Mouse (Mus musculus) fibroblast of lung, adult 2 months (primary cell): ENCODE results near the gene Nt5dc1.
"Not testable (repeated sequence)": the region's sequence is repeated elsewhere in the genome, so short reads cannot be mapped to it uniquely, and the experiment has no call there.

ENCODE experiments used
- DNase-seq: peaks from one replicate; pipeline ENCODE4 v3.0.0-alpha.2; 2011; ENCODE audit warnings: low read depth

The Nt5dc1 gene

DNA sequence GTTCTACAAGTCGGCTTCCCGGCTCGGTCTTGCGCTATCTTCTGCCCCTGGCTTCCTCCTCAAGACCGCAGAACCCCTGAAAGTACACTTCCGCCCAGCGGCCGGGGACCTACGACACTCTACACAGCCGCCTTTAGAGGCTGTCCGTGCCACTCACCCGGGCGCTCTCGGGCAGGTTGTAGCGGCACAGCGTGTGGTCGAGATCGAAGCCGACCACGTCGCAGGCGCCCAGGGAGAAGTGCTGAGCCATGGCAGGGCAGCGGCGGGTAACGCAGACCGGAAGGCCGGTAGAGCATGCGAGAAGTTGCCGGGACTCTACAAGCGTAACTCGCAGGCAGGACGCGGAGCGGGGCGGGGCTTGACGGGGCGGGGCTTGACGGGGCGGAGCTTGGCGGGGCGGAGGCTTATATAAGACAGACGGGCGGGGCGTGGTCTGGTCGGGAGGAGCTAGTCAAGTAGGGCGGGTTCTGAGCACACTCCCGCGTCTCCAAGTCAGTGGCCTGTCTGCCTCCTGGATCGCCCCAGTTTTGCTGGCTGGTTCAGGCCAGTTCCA is at the start of gene Nt5dc1:
Nt5dc1 (minus strand) TSS at position 349 of the 553 bp plus-strand sequence.
- DNase-seq: peak; percentile 64

DNA sequence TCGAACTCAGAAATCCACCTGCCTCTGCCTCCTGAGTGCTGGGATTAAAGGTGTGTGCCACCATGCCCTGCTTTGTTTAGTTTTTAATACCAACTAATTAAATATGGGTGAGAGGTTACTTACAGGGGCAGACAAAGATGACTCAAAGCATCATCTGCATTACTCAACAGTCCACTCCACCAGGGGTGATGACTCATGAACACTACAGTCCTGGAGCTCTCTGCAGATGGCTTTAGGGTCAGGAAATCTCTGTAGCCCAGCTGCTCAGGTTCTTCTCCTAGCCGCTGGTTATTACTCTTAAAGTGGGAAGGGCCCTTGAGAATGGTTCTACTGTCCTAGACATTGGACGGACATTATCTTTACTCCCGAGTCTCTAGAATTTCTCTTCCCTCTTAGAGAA is 46.0 kb upstream of the Nt5dc1 start:
- DNase-seq: no peak

DNA sequence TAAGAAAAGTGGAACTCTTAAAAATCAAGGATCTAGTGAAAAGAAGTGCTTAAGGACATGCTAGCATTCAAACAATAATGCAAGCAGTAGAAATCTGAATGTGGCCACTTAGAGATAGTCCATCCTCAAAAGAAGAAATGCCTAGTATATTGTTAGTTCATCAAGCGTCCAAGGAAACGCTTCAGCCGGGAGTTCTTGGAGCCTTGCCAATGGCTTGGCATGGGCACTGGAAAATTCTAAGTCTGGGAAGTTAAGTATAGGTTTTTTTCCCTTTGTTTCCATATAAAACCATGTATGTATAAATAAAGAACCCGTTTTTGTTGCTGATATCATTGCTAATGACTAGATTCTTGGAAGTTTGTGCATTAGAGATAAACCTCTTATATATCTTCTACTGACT is 43.1 kb upstream of the Nt5dc1 start:
- no peak for DNase-seq

DNA sequence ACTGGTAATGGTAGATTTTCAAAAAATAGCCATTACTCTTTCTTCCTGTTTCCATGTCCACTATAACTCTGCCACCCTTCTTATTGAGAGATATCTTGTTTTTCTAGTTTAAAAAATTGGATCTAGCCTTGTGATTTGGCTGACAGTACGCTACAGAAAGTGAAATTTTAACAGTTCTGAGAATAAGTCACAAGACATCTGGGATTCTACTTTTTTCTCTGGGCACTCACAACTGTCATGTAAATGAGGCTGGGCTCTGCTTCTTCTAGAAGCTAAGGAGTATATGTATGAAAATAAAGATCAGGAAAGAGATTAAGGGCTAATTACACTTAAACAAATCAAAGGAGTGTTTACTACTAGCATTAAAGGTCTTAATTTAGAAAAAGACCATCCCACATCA is 31.1 kb upstream of the Nt5dc1 start:
- no peak for DNase-seq

DNA sequence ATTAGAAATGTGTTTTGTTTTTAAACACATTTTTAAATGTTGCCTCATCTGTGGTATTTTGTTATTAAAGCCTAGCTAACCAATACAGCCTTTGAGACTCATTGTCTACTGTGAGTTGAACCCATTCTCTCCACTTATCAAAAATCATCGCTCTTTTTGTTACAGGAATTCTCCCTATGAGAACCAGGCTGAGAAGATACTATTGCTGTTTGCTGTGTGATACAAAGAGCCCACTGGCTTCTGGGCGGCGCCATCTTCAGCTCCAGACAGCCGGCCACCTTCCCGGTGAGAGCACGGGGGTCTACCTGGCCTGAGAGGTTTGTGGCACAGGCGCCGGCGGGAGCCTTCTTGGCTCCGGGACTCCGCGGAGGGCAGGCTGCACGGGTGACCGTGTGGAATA is 15.8 kb upstream of the Nt5dc1 start:
- DNase-seq: not testable (repeated sequence)

DNA sequence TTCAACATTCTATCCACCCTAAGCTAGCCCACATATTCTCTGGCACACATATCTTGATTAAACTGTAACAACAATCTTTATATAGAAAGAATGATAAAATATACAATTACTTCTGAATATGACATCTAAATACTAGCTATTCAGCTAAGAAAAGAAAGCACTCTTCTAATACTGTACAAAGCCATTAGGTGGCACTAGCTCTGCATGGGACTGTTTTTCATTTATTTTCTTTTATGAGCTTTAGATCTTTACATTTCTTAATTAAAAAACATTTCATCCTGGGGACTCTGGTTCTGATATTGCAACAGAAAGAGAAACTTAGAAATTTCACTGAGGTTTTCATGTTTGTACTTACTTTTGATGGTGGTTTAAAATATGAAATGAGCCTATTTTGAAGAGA is 13.4 kb upstream of the Nt5dc1 start:
- DNase-seq: no peak

DNA sequence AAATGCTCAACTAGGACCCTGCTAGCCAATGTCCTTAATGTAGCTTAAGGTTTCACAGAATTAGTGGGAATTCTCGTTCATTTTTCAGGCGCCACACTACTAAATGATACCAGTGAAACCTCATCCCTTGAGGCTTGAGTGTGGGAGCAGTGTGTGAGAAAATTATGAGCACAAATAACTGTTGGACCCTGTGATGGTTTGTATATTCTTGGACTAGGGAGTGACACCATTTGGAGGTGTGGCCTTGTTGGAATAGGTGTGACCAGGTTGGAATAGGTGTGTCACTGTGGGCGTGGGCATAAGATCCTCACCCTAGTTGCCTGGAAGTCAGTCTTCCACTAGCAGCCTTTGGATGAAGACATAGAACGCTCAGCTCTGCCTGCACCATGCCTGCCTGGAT is 442 bp upstream of the Nt5dc1 start:
- not testable (repeated sequence) for DNase-seq

DNA sequence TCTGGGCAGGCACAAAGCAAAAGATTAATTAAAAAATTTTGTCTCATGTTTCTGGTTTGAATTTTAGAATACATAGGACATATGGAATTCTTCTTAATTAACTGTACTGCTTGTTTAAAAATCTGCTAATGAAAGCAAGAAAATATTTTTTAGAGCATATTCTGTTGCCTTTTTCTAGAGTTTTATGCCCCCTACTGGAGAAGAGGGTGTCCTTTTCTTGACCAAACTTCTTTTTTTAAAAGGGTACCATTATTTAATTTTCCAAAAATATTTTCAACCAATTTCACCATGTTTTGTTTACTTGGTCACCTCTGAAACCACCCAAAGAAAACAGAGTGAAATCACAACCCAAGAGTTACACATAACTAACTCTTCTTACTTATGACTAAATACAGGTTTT is 19.1 kb downstream of the Nt5dc1 start:
- no peak for DNase-seq

DNA sequence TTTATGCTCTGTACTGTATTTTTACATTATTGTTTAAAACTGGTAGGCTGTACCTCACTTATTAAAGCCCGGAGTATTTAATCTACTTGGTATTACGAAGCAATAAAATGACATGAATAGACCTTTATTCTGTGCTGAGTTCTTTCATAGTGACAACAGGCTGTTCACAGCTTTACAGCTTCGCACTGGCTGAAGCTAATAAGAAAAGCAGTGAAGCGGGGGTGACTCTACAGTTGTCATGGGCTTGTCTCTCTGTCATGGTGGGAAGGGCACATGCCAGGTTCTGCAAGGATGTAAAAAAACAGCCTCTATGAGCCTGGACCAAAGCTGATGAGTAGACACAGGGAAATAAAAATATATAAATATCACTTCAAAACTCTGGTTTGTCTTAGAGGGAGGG is 21.4 kb downstream of the Nt5dc1 start:
- no peak for DNase-seq

DNA sequence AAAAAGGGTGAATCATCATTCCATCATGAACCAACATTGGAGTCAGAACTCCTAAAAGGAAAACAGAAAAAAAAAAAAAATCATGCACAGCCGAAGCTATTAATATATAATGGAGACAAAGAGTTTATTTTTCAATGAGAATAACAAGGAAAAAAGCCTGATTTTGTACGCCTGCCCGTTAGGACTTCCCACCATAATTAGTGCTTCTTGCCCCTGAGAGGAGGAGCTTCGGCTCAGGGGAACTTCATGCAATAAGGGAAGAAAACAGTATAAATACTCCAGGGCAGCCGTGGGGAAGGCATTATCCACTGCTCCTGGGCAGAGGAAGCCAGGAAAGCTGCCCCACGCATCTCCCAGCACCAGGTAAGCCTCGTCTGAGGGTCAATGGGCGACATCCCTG is 28.7 kb downstream of the Nt5dc1 start, which contains the start of gene Col10a1:
Col10a1 (plus strand) TSS at position 301 of the 400 bp plus-strand sequence.
- no peak for DNase-seq

DNA sequence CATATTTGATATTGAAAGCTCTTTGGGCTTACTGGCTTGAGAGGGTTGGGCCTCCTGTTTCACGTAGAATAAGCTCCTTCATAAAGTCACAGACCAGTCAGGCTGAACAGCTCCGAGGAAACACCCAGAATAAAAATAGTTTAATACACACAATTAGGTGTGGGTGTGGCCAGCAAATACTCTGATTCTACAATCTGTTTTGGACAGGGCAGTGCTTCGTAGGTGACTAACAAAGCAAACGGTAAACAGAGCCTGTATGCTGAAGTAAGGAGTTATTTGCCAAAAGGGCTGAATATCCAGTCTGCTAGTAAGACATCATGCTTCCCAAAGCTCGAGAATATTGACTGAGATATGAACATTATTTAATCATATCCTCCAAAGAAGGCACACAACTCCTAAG is 32.7 kb downstream of the Nt5dc1 start:
- no peak for DNase-seq

DNA sequence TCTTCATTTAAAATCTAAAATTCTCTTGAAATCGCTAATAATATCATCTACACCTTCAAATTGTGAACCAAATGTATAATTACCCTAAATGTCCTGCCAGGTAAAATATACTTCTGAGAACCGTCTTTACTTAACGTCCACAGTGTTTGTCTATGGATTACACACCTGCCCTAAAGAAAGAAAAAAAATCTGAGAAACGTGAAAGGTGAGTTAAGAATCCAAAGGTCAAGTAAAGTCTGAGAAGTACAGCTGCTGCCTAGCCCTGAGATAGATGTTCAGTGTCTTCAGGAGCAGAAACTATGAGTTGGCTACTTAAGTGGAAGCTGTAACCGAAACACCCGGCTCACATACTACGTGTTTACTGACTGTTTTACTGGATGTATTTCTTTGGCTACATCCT is 45.0 kb downstream of the Nt5dc1 start:
- no peak for DNase-seq

DNA sequence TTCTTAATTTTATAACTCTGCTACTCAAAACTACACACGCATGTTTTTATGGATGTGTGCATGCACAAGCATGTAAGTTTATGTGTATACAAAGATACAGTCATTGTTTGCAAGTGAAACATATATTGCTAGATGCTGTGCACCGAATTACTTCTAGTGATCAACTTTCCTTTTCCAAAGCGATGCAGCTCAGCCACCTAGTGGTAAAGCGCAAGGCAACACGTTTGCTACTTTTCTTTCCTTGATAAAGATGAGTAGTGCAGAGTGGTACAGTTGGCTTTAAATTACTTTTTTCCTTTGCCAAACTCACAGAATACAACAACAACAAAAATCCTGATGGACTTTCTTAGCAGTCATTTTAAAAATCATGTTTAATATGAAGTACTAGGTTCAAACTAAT is 50.2 kb downstream of the Nt5dc1 start:
- DNase-seq: no peak

DNA sequence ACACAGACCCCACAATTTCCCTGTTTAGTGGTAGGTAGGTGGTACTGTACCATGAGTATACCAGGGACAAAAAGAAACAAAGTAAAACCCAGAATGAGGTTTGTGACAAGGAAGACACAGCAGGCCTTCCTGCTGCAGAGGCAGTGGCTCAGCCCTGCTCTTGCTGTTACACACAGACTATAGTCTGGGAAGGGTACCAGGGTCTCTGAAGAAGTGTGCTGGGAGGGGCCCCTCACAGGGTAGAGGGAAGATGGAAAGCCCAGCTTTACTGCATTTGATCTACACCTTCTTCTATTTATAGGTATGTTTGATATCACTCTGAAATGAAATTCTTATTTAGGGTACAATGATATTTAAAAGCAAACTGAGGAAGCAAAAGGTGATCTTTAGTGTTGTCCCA is 54.6 kb downstream of the Nt5dc1 start:
- DNase-seq: no peak

DNA sequence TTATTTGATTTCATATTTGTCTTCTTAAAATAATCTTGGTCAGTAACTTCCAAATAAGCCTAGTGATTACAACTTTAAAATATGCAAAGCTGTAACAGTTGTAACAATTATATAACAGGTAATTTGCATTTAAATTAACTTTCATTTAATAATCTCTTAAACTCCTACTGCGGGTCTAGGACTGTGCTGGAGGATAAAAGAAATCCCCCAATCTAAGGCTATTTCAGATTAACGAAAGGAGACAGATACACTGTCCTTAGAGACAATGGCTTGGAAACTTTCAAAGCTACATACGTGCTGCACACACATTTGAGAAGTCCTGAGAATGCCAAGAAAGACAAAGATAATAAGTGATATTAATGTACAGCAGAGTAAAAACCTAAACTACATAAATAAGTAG is 60.1 kb downstream of the Nt5dc1 start:
- no peak for DNase-seq

DNA sequence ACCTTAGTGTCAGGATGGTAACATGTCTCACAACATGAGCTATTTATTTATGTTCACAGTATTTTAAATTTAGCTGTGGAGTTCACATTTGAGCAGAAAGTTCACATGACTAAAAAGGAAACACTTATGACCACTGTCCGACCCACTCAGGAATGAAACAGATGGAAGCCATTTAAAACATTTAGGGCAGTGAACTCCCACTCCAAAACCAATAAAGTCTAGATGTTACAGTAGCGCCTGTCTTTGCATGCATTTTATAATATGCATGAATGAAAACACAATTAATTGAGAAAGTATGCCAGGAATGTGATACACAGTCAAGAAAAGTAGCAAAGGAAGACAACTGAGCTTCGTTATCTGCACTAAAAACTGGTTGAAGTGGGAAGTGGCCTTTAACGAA is 66.2 kb downstream of the Nt5dc1 start:
- no peak for DNase-seq

DNA sequence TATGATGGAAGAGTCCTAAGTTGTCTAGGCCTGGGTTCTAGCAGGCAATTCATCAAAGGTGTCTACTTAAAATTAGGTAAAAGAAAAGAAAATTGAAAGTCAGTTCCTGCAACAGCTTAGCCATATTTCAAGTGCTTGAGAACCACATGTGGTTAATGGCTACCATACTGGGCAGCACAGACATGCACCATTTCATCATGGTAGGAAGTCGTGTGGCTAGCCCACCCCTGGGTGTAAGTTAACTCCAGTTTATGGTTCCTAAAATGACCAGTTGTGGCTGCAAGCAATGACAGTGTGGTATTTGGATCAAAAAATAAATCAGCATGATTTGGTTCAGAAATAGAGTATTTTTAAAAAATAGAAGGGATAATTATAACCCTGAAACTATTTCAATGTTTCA is 76.5 kb downstream of the Nt5dc1 start:
- no peak for DNase-seq

DNA sequence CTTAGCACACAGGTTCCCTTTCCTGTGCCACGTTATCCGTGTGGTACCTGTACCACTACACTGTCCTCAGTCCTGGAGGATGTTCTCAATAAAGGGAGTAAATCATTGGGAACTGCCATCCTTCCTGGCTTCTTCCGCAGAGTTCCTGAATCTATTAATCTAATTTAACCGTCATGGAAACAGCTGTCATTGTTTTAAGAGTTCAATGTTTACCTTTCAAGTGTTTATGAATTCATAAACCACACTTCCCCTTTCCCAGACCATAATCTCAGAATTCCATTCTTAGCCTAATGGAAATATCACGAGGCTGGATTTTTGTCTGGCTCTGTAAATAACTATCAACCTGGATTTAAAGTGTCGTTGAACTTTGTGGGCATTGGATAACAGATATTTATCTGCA is 77.3 kb downstream of the Nt5dc1 start:
- DNase-seq: no peak

DNA sequence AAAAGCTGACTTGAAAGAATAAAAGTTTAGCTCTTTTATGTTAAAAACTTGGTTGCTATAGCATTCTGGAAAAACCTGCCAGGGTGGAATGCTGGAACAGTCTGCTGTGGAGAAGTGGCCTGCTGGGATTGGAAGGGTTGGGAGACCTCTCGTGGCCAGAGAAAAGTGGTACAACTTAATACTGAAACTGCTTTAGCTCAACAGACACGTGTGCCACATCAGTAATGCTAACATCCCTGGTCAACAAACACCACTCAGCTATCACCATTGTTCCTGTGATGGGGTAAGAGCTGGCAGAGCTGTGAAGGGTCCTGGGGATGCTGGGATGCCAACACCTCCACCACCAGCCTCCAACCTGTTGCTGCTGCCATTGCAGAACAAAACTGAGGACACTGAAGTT is 90.0 kb downstream of the Nt5dc1 start:
- peak; percentile 31 for DNase-seq

DNA sequence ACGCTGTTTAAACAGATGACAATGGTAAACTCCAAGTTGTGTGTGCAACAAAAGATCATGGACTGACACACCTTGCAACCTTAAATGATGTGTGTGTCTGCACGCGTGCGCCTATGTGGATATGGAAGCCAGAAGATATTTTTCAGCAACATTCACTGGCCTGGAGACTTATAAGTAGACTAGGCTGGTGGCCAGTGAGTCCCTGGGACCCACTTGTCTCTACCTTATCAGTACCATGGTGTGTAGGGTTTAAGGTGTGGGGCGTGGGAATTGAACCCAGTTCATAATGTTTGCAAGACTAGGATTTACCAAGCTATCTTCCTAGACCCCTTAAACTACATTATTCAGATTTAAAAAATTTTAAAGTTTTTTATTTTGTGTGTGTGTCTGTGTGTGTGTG is 91.2 kb downstream of the Nt5dc1 start:
- DNase-seq: no peak

DNA sequence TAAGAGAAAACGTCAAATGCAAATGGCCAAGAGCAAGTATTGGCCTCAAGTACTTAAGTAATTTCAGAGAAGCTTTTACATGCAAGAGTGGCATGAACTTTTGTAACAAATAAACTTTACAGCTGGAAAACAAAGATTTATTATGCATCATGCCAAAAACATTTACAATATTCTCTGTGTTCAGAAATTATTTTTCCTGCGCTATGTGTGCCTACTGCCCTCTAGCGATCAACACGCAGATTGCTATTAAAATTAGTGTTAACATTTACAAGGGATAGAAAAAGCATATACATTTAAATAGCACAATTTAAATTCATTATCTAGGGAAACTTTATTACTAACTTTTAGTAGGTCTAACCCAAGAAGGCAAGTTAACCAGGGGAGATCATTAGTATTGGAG is 91.7 kb downstream of the Nt5dc1 start:
- DNase-seq: no peak

DNA sequence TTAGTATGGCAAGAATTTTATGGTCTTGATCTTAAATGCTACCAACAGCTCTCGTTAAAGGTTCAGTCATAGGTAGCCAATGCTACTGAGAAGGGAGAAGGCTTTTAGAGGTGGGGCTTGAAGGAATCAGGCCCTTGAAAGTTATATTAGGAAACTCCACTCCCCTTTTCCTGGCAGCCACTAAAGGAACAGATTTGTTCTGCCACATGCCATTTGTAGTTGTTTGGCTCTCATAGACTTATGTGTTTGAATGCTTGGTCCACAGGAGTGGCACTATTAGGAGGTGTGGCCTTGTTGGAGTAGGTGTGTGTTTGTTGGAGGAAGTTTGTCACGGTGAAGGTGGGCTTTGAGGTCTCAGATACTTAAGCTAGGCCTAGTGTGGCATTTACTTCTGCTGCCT is 97.5 kb downstream of the Nt5dc1 start:
- no peak for DNase-seq

DNA sequence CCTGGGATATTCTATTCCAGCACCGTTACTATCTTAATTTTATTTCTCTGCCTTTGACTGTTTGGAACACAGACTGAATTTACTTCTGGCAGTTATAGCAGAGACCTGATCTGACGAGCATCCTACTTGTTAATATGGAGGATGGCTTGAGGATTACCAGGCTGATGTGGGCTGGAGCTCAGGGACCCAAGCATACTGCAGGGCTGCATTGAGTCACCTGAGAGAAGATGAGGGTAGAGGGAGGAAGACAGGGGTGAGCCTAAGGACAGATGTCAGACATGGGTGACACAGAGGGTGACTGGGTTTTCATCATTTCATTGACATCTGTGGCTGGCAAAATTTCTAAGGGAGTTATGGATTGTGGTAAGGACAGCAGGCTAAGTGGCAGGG is 101.1 kb downstream of the Nt5dc1 start:
- DNase-seq: no peak

DNA sequence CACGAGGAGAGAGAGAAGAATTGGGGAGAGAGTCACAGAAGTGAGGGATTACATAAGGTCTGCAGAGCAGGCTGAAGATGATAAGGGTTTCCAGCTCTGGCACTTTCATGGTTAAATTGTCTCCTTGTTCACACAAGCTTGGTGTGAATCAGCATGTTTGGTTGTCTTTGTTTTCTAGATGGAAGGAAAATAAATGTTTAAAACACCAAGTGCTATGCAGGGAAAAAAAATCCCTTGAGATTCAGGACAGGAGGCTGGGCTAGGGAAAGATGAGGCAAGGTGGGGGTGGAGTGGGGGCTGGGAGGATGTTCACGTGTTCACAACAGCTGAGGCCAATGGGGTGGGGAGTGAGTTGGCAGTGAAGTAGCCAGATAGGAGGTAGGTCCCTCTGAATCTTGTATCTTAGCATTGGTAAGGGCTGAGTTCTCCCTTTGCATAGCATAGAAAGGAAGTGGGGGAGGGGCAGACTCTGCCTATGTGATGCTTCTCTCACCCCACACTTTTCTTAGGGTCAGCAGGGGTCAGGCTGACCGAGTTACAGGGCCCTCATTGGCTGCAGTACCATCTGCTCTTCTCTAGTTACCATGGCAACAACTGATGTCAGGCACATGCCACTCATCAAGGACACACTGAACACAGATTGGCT is 101.7 kb downstream of the Nt5dc1 start:
- DNase-seq: no peak
